Mouse (Mus musculus): ENCODE measurements around the gene Tmem254b. TPM values are rescaled to one million over a fixed set of nuclear protein-coding genes. Genes with fewer than 3 reads are reported as not detected.
A peak's percentile ranks its signal among the peaks of the same experiment; 100 is the strongest.
"Not testable (repeated sequence)": the region's sequence is repeated elsewhere in the genome, so short reads cannot be mapped to it uniquely, and the experiment has no call there.

Tmem254b gene
- total RNA-seq (2014; fragmentation: Nextera tagmentation) (9.3 and 33.6 TPM in 2 replicates), total RNA-seq (2017) (21.8 and 24.0 TPM in 2 replicates)

GRCm38 (mm10) chr14:26206926-26207247 lies at the start of gene Tmem254b:
Tmem254b (minus strand) TSS chr14:26207041.
- peak; percentile 97 for ATAC-seq (replicated peaks; ENCODE audit: low FRiP score, low TSS enrichment, poor library complexity, severe bottlenecking)

GRCm38 (mm10) chr14:26237183-26237582 lies 30.3 kb upstream of the Tmem254b start:
- not testable (repeated sequence) for ATAC-seq (replicated peaks; ENCODE audit: low FRiP score, low TSS enrichment, poor library complexity, severe bottlenecking)

- not testable (repeated sequence) for ATAC-seq (replicated peaks; ENCODE audit: low FRiP score, low TSS enrichment, poor library complexity, severe bottlenecking)
Observed at GRCm38 (mm10) chr14:26216233-26217000, 9.6 kb upstream of the Tmem254b start.

- ATAC-seq (replicated peaks; ENCODE audit: low FRiP score, low TSS enrichment, poor library complexity, severe bottlenecking) = peak; percentile 89
Observed at GRCm38 (mm10) chr14:26206197-26206925, 480 bp downstream of the Tmem254b start.

GRCm38 (mm10) chr14:26197851-26198250 lies 9.0 kb downstream of the Tmem254b start:
- ATAC-seq (replicated peaks; ENCODE audit: low FRiP score, low TSS enrichment, poor library complexity, severe bottlenecking) = not testable (repeated sequence)

GRCm38 (mm10) chr14:26188361-26188760 lies 18.5 kb downstream of the Tmem254b start:
- ATAC-seq (replicated peaks; ENCODE audit: low FRiP score, low TSS enrichment, poor library complexity, severe bottlenecking) = not testable (repeated sequence)

- peak; percentile 81 for ATAC-seq (replicated peaks; ENCODE audit: low FRiP score, low TSS enrichment, poor library complexity, severe bottlenecking)
Observed at GRCm38 (mm10) chr14:26186638-26187037, 20.2 kb downstream of the Tmem254b start.

GRCm38 (mm10) chr14:26182380-26182779 lies 24.5 kb downstream of the Tmem254b start, which contains the start of gene Plac9b:
Plac9b (minus strand) TSS chr14:26182480.
- not testable (repeated sequence) for ATAC-seq (replicated peaks; ENCODE audit: low FRiP score, low TSS enrichment, poor library complexity, severe bottlenecking)

GRCm38 (mm10) chr14:26181660-26182059 lies 25.2 kb downstream of the Tmem254b start:
- not testable (repeated sequence) for ATAC-seq (replicated peaks; ENCODE audit: low FRiP score, low TSS enrichment, poor library complexity, severe bottlenecking)

- ATAC-seq (replicated peaks; ENCODE audit: low FRiP score, low TSS enrichment, poor library complexity, severe bottlenecking) = not testable (repeated sequence)
Observed at GRCm38 (mm10) chr14:26175028-26175427, 31.8 kb downstream of the Tmem254b start.

- ATAC-seq (replicated peaks; ENCODE audit: low FRiP score, low TSS enrichment, poor library complexity, severe bottlenecking) = not testable (repeated sequence)
Observed at GRCm38 (mm10) chr14:26173955-26174354, 32.9 kb downstream of the Tmem254b start.

- ATAC-seq (replicated peaks; ENCODE audit: low FRiP score, low TSS enrichment, poor library complexity, severe bottlenecking) = peak; percentile 64
Observed at GRCm38 (mm10) chr14:26165266-26165665, 41.6 kb downstream of the Tmem254b start.

- ATAC-seq (replicated peaks; ENCODE audit: low FRiP score, low TSS enrichment, poor library complexity, severe bottlenecking) = not testable (repeated sequence)
Observed at GRCm38 (mm10) chr14:26162423-26162822, 44.4 kb downstream of the Tmem254b start.

GRCm38 (mm10) chr14:26161156-26161555 lies 45.7 kb downstream of the Tmem254b start:
- ATAC-seq (replicated peaks; ENCODE audit: low FRiP score, low TSS enrichment, poor library complexity, severe bottlenecking) = not testable (repeated sequence)

GRCm38 (mm10) chr14:26156032-26156431 lies 50.8 kb downstream of the Tmem254b start:
- not testable (repeated sequence) for ATAC-seq (replicated peaks; ENCODE audit: low FRiP score, low TSS enrichment, poor library complexity, severe bottlenecking)

Other genes with a start within 250 kb of the Tmem254b start
- gene Duxbl1, start 228.5 kb downstream of the Tmem254b start, total RNA-seq (2014; fragmentation: Nextera tagmentation) = not detected in 2 replicates
- gene Duxbl1, start 228.5 kb downstream of the Tmem254b start, total RNA-seq (2017) = not detected in 2 replicates
- not detected in 2 replicates for gene Gm9780, start 164.3 kb downstream of the Tmem254b start, total RNA-seq (2014; fragmentation: Nextera tagmentation)
- not detected in 2 replicates for gene Gm9780, start 164.3 kb downstream of the Tmem254b start, total RNA-seq (2017)
- 32.7 TPM in 1 of 2 replicates, not detected in the other for gene Tmem254c, start 139.7 kb downstream of the Tmem254b start, total RNA-seq (2014; fragmentation: Nextera tagmentation)
- gene Tmem254c, start 139.7 kb downstream of the Tmem254b start, total RNA-seq (2017) = 18.2 and 43.4 TPM in 2 replicates
- not detected in 2 replicates for gene Cphx2, start 125.5 kb downstream of the Tmem254b start, total RNA-seq (2014; fragmentation: Nextera tagmentation)
- not detected in 2 replicates for gene Cphx2, start 125.5 kb downstream of the Tmem254b start, total RNA-seq (2017)
- gene Cphx3, start 124.7 kb downstream of the Tmem254b start, total RNA-seq (2014; fragmentation: Nextera tagmentation) = not detected in 2 replicates
- gene Cphx3, start 124.7 kb downstream of the Tmem254b start, total RNA-seq (2017) = not detected in 2 replicates
- not detected in 2 replicates for gene Duxbl2, start 88.7 kb downstream of the Tmem254b start, total RNA-seq (2014; fragmentation: Nextera tagmentation)
- gene Duxbl2, start 88.7 kb downstream of the Tmem254b start, total RNA-seq (2017) = not detected in 2 replicates
- gene Plac9b, start 24.6 kb downstream of the Tmem254b start, total RNA-seq (2014; fragmentation: Nextera tagmentation) = not detected in 2 replicates
- not detected in 2 replicates for gene Plac9b, start 24.6 kb downstream of the Tmem254b start, total RNA-seq (2017)
- not detected in 2 replicates for gene Duxbl3, start 50.9 kb upstream of the Tmem254b start, total RNA-seq (2014; fragmentation: Nextera tagmentation)
- not detected in 2 replicates for gene Duxbl3, start 50.9 kb upstream of the Tmem254b start, total RNA-seq (2017)